Mouse (Mus musculus): ENCODE measurements around the gene Rbbp4.

DNA sequence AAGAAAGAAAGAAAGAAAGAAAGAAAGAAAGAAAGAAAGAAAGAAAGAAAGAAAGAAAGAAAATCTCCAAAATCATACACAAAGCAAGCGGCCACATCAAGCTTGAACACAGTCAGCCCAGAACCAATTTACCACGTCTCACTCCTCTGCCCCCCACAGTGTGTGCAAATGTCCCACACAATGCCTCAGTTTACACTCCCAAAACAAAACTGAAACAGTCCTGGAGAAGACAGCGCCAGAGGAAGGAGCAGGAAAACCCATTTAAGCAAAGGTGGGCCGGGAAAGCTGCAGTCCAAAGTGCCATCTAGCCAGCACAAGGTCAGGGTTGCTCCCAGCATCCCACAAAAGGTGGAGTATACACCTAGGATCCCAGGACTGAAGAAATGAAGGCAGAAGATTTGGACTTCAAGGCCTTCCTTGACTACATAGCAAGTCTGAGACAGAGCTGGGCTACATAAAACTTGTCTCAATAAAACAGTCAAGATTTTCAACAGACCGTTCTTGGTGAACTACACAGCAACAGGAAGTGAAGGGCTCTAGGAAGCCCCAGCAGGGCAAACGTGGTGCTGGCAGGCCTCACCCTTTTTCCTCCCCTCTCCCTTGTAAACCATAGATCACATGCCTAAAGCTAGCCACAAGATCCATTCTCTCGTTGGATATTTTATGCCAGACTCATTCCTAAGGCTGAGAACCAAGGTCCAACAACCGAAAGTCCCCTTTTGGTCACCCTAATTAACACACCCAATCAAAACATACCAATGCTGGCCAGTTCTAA lies 38.2 kb upstream of the Rbbp4 start:
- TF ChIP-seq CTCF (IDR thresholded peaks at IDR 0.05; ENCODE audit: low read depth, low read length) (no peak), POLR2A (IDR thresholded peaks at IDR 0.05; ENCODE audit: borderline replicate concordance, low read depth, low read length) (no peak)
